Comparison of ENCODE assay signal across 15 mouse cellular contexts in genomic region chr1:124790646-124791045, GRCm38 (mm10).
"Had no signal": no experiment of that assay in that cellular context is flagged by ENCODE, and none has a peak within 500 bp of the region (broad histone marks: within the 10 kb centered on the region; RNA-seq: fewer than 3 reads in every experiment).

No protein-coding gene starts in this region.

- H3K4me3 ChIP-seq: intestine, embryonic 15.5 days; layer of hippocampus, adult 2 months; liver, embryonic 13.5 days; stomach, embryonic 15.5 days had no signal

- H3K4me2 ChIP-seq: intestine, embryonic 15.5 days; liver, embryonic 13.5 days; midbrain, embryonic 11.5 days; stomach, embryonic 15.5 days had no signal

- H3K36me3 ChIP-seq: intestine, embryonic 15.5 days; liver, embryonic 13.5 days; stomach, embryonic 15.5 days had no signal

- H3K9me3 ChIP-seq: intestine, embryonic 15.5 days; liver, embryonic 13.5 days; stomach, embryonic 15.5 days had no signal

- ATAC-seq: intestine, embryonic 15.5 days had no signal

- H3K27ac ChIP-seq: intestine, embryonic 15.5 days; layer of hippocampus, adult 2 months; liver, embryonic 13.5 days; stomach, embryonic 15.5 days had no signal

- H3K27me3 ChIP-seq: intestine, embryonic 15.5 days; liver, embryonic 13.5 days; stomach, embryonic 15.5 days had no signal

- DNase-seq: kidney, adult 11 months; kidney, adult 9 months; layer of hippocampus, adult 9-11 months; liver, embryonic 13.5 days; lung, adult 2 months; lung, postnatal 14 days; lung, postnatal 4 days; midbrain, embryonic 14.5 days; right cerebral cortex, postnatal 25 days; spleen, adult 18-20 months; thymus, postnatal 25 days had no signal

- H3K9ac ChIP-seq: intestine, embryonic 15.5 days; liver, embryonic 13.5 days; stomach, embryonic 15.5 days had no signal

- H3K4me1 ChIP-seq: intestine, embryonic 15.5 days; liver, embryonic 13.5 days; stomach, embryonic 15.5 days had no signal
